Mouse (Mus musculus) gastrocnemius, postnatal 36 days (tissue): Measurements from ENCODE around the gene Adgrb3. TPM values are rescaled to one million over a fixed set of nuclear protein-coding genes. Genes with fewer than 3 reads are reported as not detected.
"Not testable (repeated sequence)": the region's sequence is repeated elsewhere in the genome, so short reads cannot be mapped to it uniquely, and the experiment has no call there.

Experiments used
- DNase-seq, 2 experiments: peaks; one replicate each; pipeline ENCODE4 v3.0.0; 2022
- intact Hi-C: fragments of 180-260 bp; cut with DNase I; formaldehyde crosslinking; loops from one replicate; pipeline ENCODE4 v1.15.1; 2025
- total RNA-seq, 2 experiments: library from RNA; stranded (reverse); gene quantifications; 2 replicates each; pipeline ENCODE4 v1.2.3; 2021

The Adgrb3 gene
- total RNA-seq, 2 experiments from 2014 or later: 0.05 TPM

- intact Hi-C loops: no loop called here
- DNase-seq: no peak
Observed at GRCm38 (mm10) chr1:25034161-25034560, 795.3 kb downstream of the Adgrb3 start.

- DNase-seq: no peak
- intact Hi-C loops: no loop called here
Observed at GRCm38 (mm10) chr1:25033155-25034095, 796.1 kb downstream of the Adgrb3 start.

GRCm38 (mm10) chr1:25023156-25023555 lies 806.4 kb downstream of the Adgrb3 start:
- intact Hi-C loops: no loop called here
- DNase-seq: no peak

GRCm38 (mm10) chr1:25017851-25018250 lies 811.7 kb downstream of the Adgrb3 start:
- DNase-seq, intact Hi-C loops: not testable (repeated sequence)
